Mouse (Mus musculus) neural tube, embryonic 13.5 days (tissue): ENCODE measurements around the gene Lsamp. TPM values are rescaled to one million over a fixed set of nuclear protein-coding genes. Genes with fewer than 3 reads are reported as not detected.

Source experiments
- ATAC-seq: fragments of 200-750 bp; cut with Nextera tagmentation; 2 replicates; pipeline ENCODE4 v1.8.0; 2017; ENCODE audit warnings: low read depth, mild to moderate bottlenecking, moderate TSS enrichment, moderate library complexity
- H3K27ac ChIP-seq: fragments of 300-500 bp; sonication (generic); replicated peaks from 2 replicates; pipeline ENCODE4 v1.5.1; 2015; ENCODE audit warnings: moderate library complexity, mild to moderate bottlenecking, inconsistent platforms
- H3K27me3 ChIP-seq: fragments of 300-500 bp; sonication (generic); 2 replicates; pipeline ENCODE4 v1.6.1; 2015; ENCODE audit warnings: mild to moderate bottlenecking, inconsistent platforms
- H3K36me3 ChIP-seq: fragments of 300-500 bp; sonication (generic); 2 replicates; pipeline ENCODE4 v1.6.1; 2015; ENCODE audit warnings: mild to moderate bottlenecking, inconsistent platforms
- H3K4me1 ChIP-seq: fragments of 300-500 bp; sonication (generic); replicated peaks from 2 replicates; pipeline ENCODE4 v1.6.1; 2015; ENCODE audit warnings: inconsistent platforms
- H3K4me2 ChIP-seq: fragments of 300-500 bp; sonication (generic); 2 replicates; pipeline ENCODE4 v1.6.1; 2015; ENCODE audit warnings: inconsistent platforms, mild to moderate bottlenecking, moderate library complexity
- H3K4me3 ChIP-seq: fragments of 300-500 bp; sonication (generic); 2 replicates; pipeline ENCODE4 v1.5.1; 2015; ENCODE audit warnings: mild to moderate bottlenecking, inconsistent platforms
- H3K9ac ChIP-seq: fragments of 300-500 bp; sonication (generic); 2 replicates; pipeline ENCODE4 v1.6.1; 2015; ENCODE audit warnings: moderate library complexity, mild to moderate bottlenecking, inconsistent platforms
- H3K9me3 ChIP-seq: fragments of 300-500 bp; sonication (generic); 2 replicates; pipeline ENCODE4 v1.6.1; 2016; ENCODE audit warnings: inconsistent platforms
- WGBS: fragments of 180-500 bp; shearing (Covaris S2); methylation state at CpG from one replicate; pipeline ENCODE4 v1.1.7; 2015; 5-methylcytosine and 5-hydroxymethylcytosine counted together
- polyA plus RNA-seq: library from polyadenylated mRNA; unstranded; fragments of >200 nt; fragmentation: Nextera tagmentation; extraction: Ambion mirVana; gene quantifications from 2 replicates; pipeline ENCODE4 v1.2.1, GENCODE M21; 2015

Gene Lsamp
- polyA plus RNA-seq, result 52.6 and 56.5 TPM in 2 replicates

GRCm38 (mm10) chr16:39984205-39984634 lies at the start of gene Lsamp:
TSS of gene Lsamp (plus strand) at chr16:39984361.
- Histone ChIP-seq H3K27ac (peak within 1 kb of the TSS; percentile 84), H3K9me3 (no peaks in the 10 kb centered on the region), H3K36me3 (no peaks in the 10 kb centered on the region), H3K4me1 (peaks cover 4% of the 10 kb centered on the region; the same call in 1 of the 2 replicates), H3K27me3 (no peaks in the 10 kb centered on the region), H3K4me3 (peak within 1 kb of the TSS; percentile 78), H3K4me2 (peak within 1 kb of the TSS; percentile 84), H3K9ac (peak within 1 kb of the TSS; percentile 84)
- under 1% methylated on average over 24 of the region's 24 CpGs for WGBS
- peak; percentile 96 for ATAC-seq

GRCm38 (mm10) chr16:39957686-39958085 lies 26.5 kb upstream of the Lsamp start:
- 95% methylated on average over 2 of the region's 2 CpGs for WGBS
- no peaks in the 10 kb centered on the region for H3K9me3 ChIP-seq
- no peak overlapping the region for H3K4me2 ChIP-seq
- no peak overlapping the region for H3K4me3 ChIP-seq
- H3K27me3 ChIP-seq, result no peaks in the 10 kb centered on the region
- H3K36me3 ChIP-seq, result no peaks in the 10 kb centered on the region
- no peak overlapping the region for H3K27ac ChIP-seq
- H3K9ac ChIP-seq, result no peak overlapping the region
- no peak for ATAC-seq
- no peaks in the 10 kb centered on the region for H3K4me1 ChIP-seq

GRCm38 (mm10) chr16:39972712-39973111 lies 11.4 kb upstream of the Lsamp start:
- H3K9me3 ChIP-seq, result no peaks in the 10 kb centered on the region
- no peaks in the 10 kb centered on the region for H3K27me3 ChIP-seq
- H3K4me2 ChIP-seq, result no peak overlapping the region
- H3K4me3 ChIP-seq, result no peak overlapping the region
- no peak for ATAC-seq
- whole genome bisulfite sequencing, result 87% methylated on average over 1 of the region's 1 CpGs
- H3K4me1 ChIP-seq, result no peaks in the 10 kb centered on the region
- no peak overlapping the region for H3K27ac ChIP-seq
- no peak overlapping the region for H3K9ac ChIP-seq
- H3K36me3 ChIP-seq, result no peaks in the 10 kb centered on the region

GRCm38 (mm10) chr16:39984635-39985291 lies 602 bp downstream of the Lsamp start:
- Histone ChIP-seq H3K27me3 (no peaks in the 10 kb centered on the region), H3K4me3 (peak overlapping the region; percentile 78), H3K36me3 (no peaks in the 10 kb centered on the region), H3K27ac (peak overlapping the region; percentile 84), H3K9ac (peak overlapping the region; percentile 84), H3K4me2 (peak overlapping the region; percentile 84), H3K9me3 (no peaks in the 10 kb centered on the region), H3K4me1 (peaks cover 4% of the 10 kb centered on the region; the same call in 1 of the 2 replicates)
- 3% methylated on average over 28 of the region's 29 CpGs for WGBS
- ATAC-seq, result peak; percentile 79

GRCm38 (mm10) chr16:39988466-39988865 lies 4.3 kb downstream of the Lsamp start:
- no peaks in the 10 kb centered on the region for H3K9me3 ChIP-seq
- H3K36me3 ChIP-seq, result no peaks in the 10 kb centered on the region
- H3K9ac ChIP-seq, result no peak overlapping the region
- no peak for ATAC-seq
- H3K27me3 ChIP-seq, result no peaks in the 10 kb centered on the region
- H3K27ac ChIP-seq, result no peak overlapping the region
- WGBS, result 42% methylated on average over 2 of the region's 2 CpGs
- H3K4me3 ChIP-seq, result no peak overlapping the region
- peaks cover 4% of the 10 kb centered on the region; the same call in 1 of the 2 replicates for H3K4me1 ChIP-seq
- no peak overlapping the region for H3K4me2 ChIP-seq

GRCm38 (mm10) chr16:39994821-39995220 lies 10.7 kb downstream of the Lsamp start:
- 91% methylated on average over 5 of the region's 5 CpGs for WGBS
- Histone ChIP-seq H3K4me2 (no peak overlapping the region), H3K27me3 (no peaks in the 10 kb centered on the region), H3K36me3 (no peaks in the 10 kb centered on the region), H3K9me3 (no peaks in the 10 kb centered on the region), H3K4me1 (no peaks in the 10 kb centered on the region), H3K27ac (no peak overlapping the region), H3K4me3 (no peak overlapping the region), H3K9ac (no peak overlapping the region)
- ATAC-seq, result no peak

- WGBS, result 48% methylated on average over 2 of the region's 2 CpGs
- Histone ChIP-seq H3K4me2 (no peak overlapping the region), H3K9ac (no peak overlapping the region), H3K36me3 (no peaks in the 10 kb centered on the region), H3K9me3 (no peaks in the 10 kb centered on the region), H3K27me3 (no peaks in the 10 kb centered on the region), H3K4me1 (no peaks in the 10 kb centered on the region), H3K4me3 (no peak overlapping the region), H3K27ac (no peak overlapping the region)
- ATAC-seq, result no peak
These were observed 24.6 kb downstream of the Lsamp start for GRCm38 (mm10) chr16:40008800-40009199.

GRCm38 (mm10) chr16:40011106-40011505 lies 26.9 kb downstream of the Lsamp start:
- no peaks in the 10 kb centered on the region for H3K4me1 ChIP-seq
- no peak overlapping the region for H3K4me3 ChIP-seq
- no peak overlapping the region for H3K4me2 ChIP-seq
- H3K36me3 ChIP-seq, result no peaks in the 10 kb centered on the region
- H3K27me3 ChIP-seq, result no peaks in the 10 kb centered on the region
- no peak for ATAC-seq
- no peak overlapping the region for H3K9ac ChIP-seq
- WGBS, result 62% methylated on average over 1 of the region's 1 CpGs
- no peak overlapping the region for H3K27ac ChIP-seq
- H3K9me3 ChIP-seq, result no peaks in the 10 kb centered on the region

GRCm38 (mm10) chr16:40022611-40023010 lies 38.5 kb downstream of the Lsamp start:
- Histone ChIP-seq H3K9ac (no peak overlapping the region), H3K27ac (no peak overlapping the region), H3K27me3 (no peaks in the 10 kb centered on the region), H3K4me2 (no peak overlapping the region), H3K4me1 (no peaks in the 10 kb centered on the region), H3K4me3 (no peak overlapping the region), H3K9me3 (no peaks in the 10 kb centered on the region), H3K36me3 (no peaks in the 10 kb centered on the region)
- 90% methylated on average over 3 of the region's 3 CpGs for WGBS
- ATAC-seq, result no peak

- no peaks in the 10 kb centered on the region for H3K4me1 ChIP-seq
- H3K9me3 ChIP-seq, result no peaks in the 10 kb centered on the region
- H3K4me3 ChIP-seq, result no peak overlapping the region
- H3K4me2 ChIP-seq, result no peak overlapping the region
- ATAC-seq, result no peak
- no peak overlapping the region for H3K9ac ChIP-seq
- no peak overlapping the region for H3K27ac ChIP-seq
- H3K36me3 ChIP-seq, result no peaks in the 10 kb centered on the region
- H3K27me3 ChIP-seq, result no peaks in the 10 kb centered on the region
- WGBS, result 91% methylated on average over 1 of the region's 1 CpGs
These were observed 52.6 kb downstream of the Lsamp start for GRCm38 (mm10) chr16:40036719-40037118.

- WGBS, result 47% methylated on average over 2 of the region's 2 CpGs
- no peak overlapping the region for H3K9ac ChIP-seq
- no peak overlapping the region for H3K27ac ChIP-seq
- no peak for ATAC-seq
- no peaks in the 10 kb centered on the region for H3K4me1 ChIP-seq
- no peak overlapping the region for H3K4me2 ChIP-seq
- no peak overlapping the region for H3K4me3 ChIP-seq
- no peaks in the 10 kb centered on the region for H3K27me3 ChIP-seq
- no peaks in the 10 kb centered on the region for H3K36me3 ChIP-seq
- H3K9me3 ChIP-seq, result no peaks in the 10 kb centered on the region
These were observed 75.4 kb downstream of the Lsamp start for GRCm38 (mm10) chr16:40059546-40059945.

GRCm38 (mm10) chr16:40059968-40060367 lies 75.8 kb downstream of the Lsamp start:
- ATAC-seq, result no peak
- Histone ChIP-seq H3K36me3 (no peaks in the 10 kb centered on the region), H3K9ac (no peak overlapping the region), H3K4me1 (no peaks in the 10 kb centered on the region), H3K27me3 (no peaks in the 10 kb centered on the region), H3K4me2 (no peak overlapping the region), H3K4me3 (no peak overlapping the region), H3K27ac (no peak overlapping the region), H3K9me3 (no peaks in the 10 kb centered on the region)
- WGBS, result 86% methylated on average over 1 of the region's 1 CpGs

- H3K4me2 ChIP-seq, result no peak overlapping the region
- no peaks in the 10 kb centered on the region for H3K9me3 ChIP-seq
- H3K4me3 ChIP-seq, result no peak overlapping the region
- H3K36me3 ChIP-seq, result no peaks in the 10 kb centered on the region
- no peaks in the 10 kb centered on the region for H3K4me1 ChIP-seq
- WGBS, result 57% methylated on average over 2 of the region's 2 CpGs
- no peak overlapping the region for H3K9ac ChIP-seq
- H3K27ac ChIP-seq, result no peak overlapping the region
- no peaks in the 10 kb centered on the region for H3K27me3 ChIP-seq
- ATAC-seq, result no peak
These were observed 76.3 kb downstream of the Lsamp start for GRCm38 (mm10) chr16:40060491-40060890.
